Mouse (Mus musculus) mature B cell (primary cell): ENCODE data around the gene Ptafr.

Source experiments
- in situ Hi-C: fragments of 300-500 bp; cut with MboI; formaldehyde crosslinking; loops from 2 replicates; pipeline ENCODE4 v1.14.3; 2019

Ptafr gene

GRCm38 (mm10) chr4:132563965-132564364 is at the start of gene Ptafr:
Gene Ptafr, plus strand, starts transcription at chr4:132564067.
- in situ Hi-C loops = no loop called here

- in situ Hi-C loops = loop anchor here (10.0 kb wide), 1 partner anchor 50 kb away; the partner anchor contains the start of gene Med18
Observed at GRCm38 (mm10) chr4:132514555-132515135, 49.2 kb upstream of the Ptafr start.

- in situ Hi-C loops = loop anchor here (10.0 kb wide), 1 partner anchor 51 kb away; the partner anchor contains the start of gene Med18
Observed at GRCm38 (mm10) chr4:132515369-132516155, 48.3 kb upstream of the Ptafr start.

- in situ Hi-C loops = loop anchor here (10.0 kb wide), 1 partner anchor 53 kb away; the partner anchor contains the start of gene Med18
Observed at GRCm38 (mm10) chr4:132518066-132518465, 45.8 kb upstream of the Ptafr start.

GRCm38 (mm10) chr4:132519188-132519587 is 44.7 kb upstream of the Ptafr start:
- in situ Hi-C loops = loop anchor here (10.0 kb wide), 1 partner anchor 54 kb away; the partner anchor contains the start of gene Med18

- in situ Hi-C loops = no loop called here
Observed at GRCm38 (mm10) chr4:132524321-132524741, 39.5 kb upstream of the Ptafr start.

- in situ Hi-C loops = no loop called here
Observed at GRCm38 (mm10) chr4:132524808-132525207, 39.1 kb upstream of the Ptafr start.

GRCm38 (mm10) chr4:132526678-132527077 is 37.2 kb upstream of the Ptafr start:
- in situ Hi-C loops = no loop called here

GRCm38 (mm10) chr4:132527917-132528522 is 35.8 kb upstream of the Ptafr start:
- in situ Hi-C loops = no loop called here

- in situ Hi-C loops = no loop called here
Observed at GRCm38 (mm10) chr4:132529344-132529743, 34.5 kb upstream of the Ptafr start.

GRCm38 (mm10) chr4:132530033-132530804 is 33.6 kb upstream of the Ptafr start:
- in situ Hi-C loops = no loop called here

- in situ Hi-C loops = no loop called here
Observed at GRCm38 (mm10) chr4:132532496-132532895, 31.4 kb upstream of the Ptafr start.

GRCm38 (mm10) chr4:132532981-132533916 is 30.6 kb upstream of the Ptafr start, which contains the start of gene Atpif1:
Gene Atpif1, minus strand, starts transcription at chr4:132533659.
- in situ Hi-C loops = no loop called here

- in situ Hi-C loops = no loop called here
Observed at GRCm38 (mm10) chr4:132535406-132536121, 28.3 kb upstream of the Ptafr start, which contains the start of gene Dnajc8. Gene Dnajc8, plus strand, starts transcription at chr4:132535550.

- in situ Hi-C loops = no loop called here
Observed at GRCm38 (mm10) chr4:132539481-132539880, 24.4 kb upstream of the Ptafr start.

GRCm38 (mm10) chr4:132541413-132541812 is 22.5 kb upstream of the Ptafr start:
- in situ Hi-C loops = no loop called here

- in situ Hi-C loops = no loop called here
Observed at GRCm38 (mm10) chr4:132542724-132543123, 21.1 kb upstream of the Ptafr start.

- in situ Hi-C loops = loop anchor here (5.0 kb wide), 1 partner anchor 91 kb away; the partner anchor contains the start of gene Eya3
Observed at GRCm38 (mm10) chr4:132545851-132546250, 18.0 kb upstream of the Ptafr start.

- in situ Hi-C loops = no loop called here
Observed at GRCm38 (mm10) chr4:132554221-132554620, 9.6 kb upstream of the Ptafr start.

GRCm38 (mm10) chr4:132554653-132555052 is 9.2 kb upstream of the Ptafr start:
- in situ Hi-C loops = no loop called here
